Mouse (Mus musculus) cerebellum, adult 2 months (tissue): ENCODE data around the gene Rcc1. TPM values are rescaled to one million over a fixed set of nuclear protein-coding genes. Genes with fewer than 3 reads are reported as not detected.

Experiments
- DNase-seq, 2 experiments: peaks; one replicate each; pipeline ENCODE4 v3.0.0; 2021
- H3K27ac ChIP-seq: fragments of 200-500 bp; 2 replicates; pipeline ENCODE4 v1.5.1; 2012; ENCODE audit warnings: low read length, control low read depth, inconsistent platforms; ENCODE audit not compliant: insufficient read depth
- H3K27me3 ChIP-seq: fragments of 200-500 bp; 2 replicates; pipeline ENCODE4 v1.6.1; 2012; ENCODE audit warnings: inconsistent platforms, mild to moderate bottlenecking, low read length, moderate library complexity; ENCODE audit not compliant: control insufficient read depth, insufficient read depth
- H3K4me1 ChIP-seq: fragments of 200-500 bp; 2 replicates; pipeline ENCODE4 v1.6.1; 2011; ENCODE audit warnings: low read length; ENCODE audit not compliant: control insufficient read depth, insufficient read depth
- H3K4me3 ChIP-seq: fragments of 200-500 bp; replicated peaks from 2 replicates; pipeline ENCODE3; 2011; ENCODE audit warnings: mild to moderate bottlenecking, low read depth, low read length, control low read depth; ENCODE audit not compliant: insufficient read depth
- CTCF ChIP-seq: fragments of 200-500 bp; IDR thresholded peaks from 2 replicates; pipeline ENCODE4 v1.5.1; 2011; ENCODE audit warnings: low read depth, mild to moderate bottlenecking, control low read depth, low read length, moderate library complexity, borderline replicate concordance; ENCODE audit not compliant: insufficient read depth
- POLR2A ChIP-seq: fragments of 200-500 bp; IDR thresholded peaks from 2 replicates; pipeline ENCODE4 v1.6.1; 2011; ENCODE audit warnings: low read length, control low read depth, borderline replicate concordance; ENCODE audit not compliant: insufficient read depth
- WGBS: fragments of 180-500 bp; shearing (Covaris S2); methylation state at CpG from one replicate; pipeline ENCODE4 v1.1.7; 2018; 5-methylcytosine and 5-hydroxymethylcytosine counted together
- polyA plus RNA-seq: library from polyadenylated mRNA; depleted of rRNA; stranded (reverse); fragments of >200 nt; gene quantifications from 2 replicates; pipeline ENCODE4 v1.2.3, GENCODE M21; 2012

The Rcc1 gene
- polyA plus RNA-seq, 1 experiment = 8.4 TPM

- Histone ChIP-seq H3K4me3 (no peak overlapping the region), H3K4me1 (no peaks in the 10 kb centered on the region), H3K27ac (no peak overlapping the region), H3K27me3 (no peaks in the 10 kb centered on the region)
- 61% methylated on average over 8 of the region's 8 CpGs for WGBS
- no peak for DNase-seq
- TF ChIP-seq POLR2A = no peak
- TF ChIP-seq CTCF = no peak
Measured at GRCm38 (mm10) chr4:132369953-132370750, 16.7 kb upstream of the Rcc1 start.

GRCm38 (mm10) chr4:132367480-132368201 lies 14.2 kb upstream of the Rcc1 start:
- DNase-seq = no peak
- no peaks in the 10 kb centered on the region for H3K4me1 ChIP-seq
- WGBS = 93% methylated on average over 18 of the region's 18 CpGs
- TF ChIP-seq POLR2A = no peak
- no peak for TF ChIP-seq CTCF
- no peak overlapping the region for H3K4me3 ChIP-seq
- no peaks in the 10 kb centered on the region for H3K27me3 ChIP-seq
- H3K27ac ChIP-seq = no peak overlapping the region

- DNase-seq = no peak
- no peak overlapping the region for H3K4me3 ChIP-seq
- H3K27me3 ChIP-seq = no peaks in the 10 kb centered on the region
- no peaks in the 10 kb centered on the region for H3K4me1 ChIP-seq
- TF ChIP-seq POLR2A (no peak), CTCF (no peak)
- H3K27ac ChIP-seq = no peak overlapping the region
- 73% methylated on average over 13 of the region's 13 CpGs for WGBS
Measured at GRCm38 (mm10) chr4:132365450-132366060, 12.2 kb upstream of the Rcc1 start.

GRCm38 (mm10) chr4:132363487-132363886 lies 10.1 kb upstream of the Rcc1 start:
- Histone ChIP-seq H3K27ac (no peak overlapping the region), H3K27me3 (no peaks in the 10 kb centered on the region), H3K4me1 (no peaks in the 10 kb centered on the region), H3K4me3 (no peak overlapping the region)
- DNase-seq = no peak
- TF ChIP-seq POLR2A = no peak
- TF ChIP-seq CTCF = no peak
- 95% methylated on average over 11 of the region's 11 CpGs for WGBS

- Histone ChIP-seq H3K27me3 (no peaks in the 10 kb centered on the region), H3K4me1 (no peaks in the 10 kb centered on the region), H3K27ac (no peak overlapping the region), H3K4me3 (no peak overlapping the region)
- WGBS = 92% methylated on average over 4 of the region's 4 CpGs
- no peak for DNase-seq
- TF ChIP-seq CTCF = no peak
- no peak for TF ChIP-seq POLR2A
Measured at GRCm38 (mm10) chr4:132359510-132359909, 6.1 kb upstream of the Rcc1 start.

GRCm38 (mm10) chr4:132356170-132356569 lies 2.8 kb upstream of the Rcc1 start:
- H3K27ac ChIP-seq = no peak overlapping the region
- DNase-seq = peak; percentile 26 to 36
- H3K4me1 ChIP-seq = no peaks in the 10 kb centered on the region
- WGBS = 41% methylated on average over 12 of the region's 12 CpGs
- TF ChIP-seq POLR2A (no peak), CTCF (no peak)
- no peaks in the 10 kb centered on the region for H3K27me3 ChIP-seq
- no peak overlapping the region for H3K4me3 ChIP-seq

GRCm38 (mm10) chr4:132355403-132355802 lies 2.0 kb upstream of the Rcc1 start:
- no peak for TF ChIP-seq CTCF
- Histone ChIP-seq H3K4me1 (no peaks in the 10 kb centered on the region), H3K4me3 (no peak overlapping the region), H3K27ac (no peak overlapping the region), H3K27me3 (no peaks in the 10 kb centered on the region)
- 78% methylated on average over 3 of the region's 3 CpGs for WGBS
- no peak for DNase-seq

GRCm38 (mm10) chr4:132354571-132354970 lies 1.2 kb upstream of the Rcc1 start:
- TF ChIP-seq CTCF = no peak
- no peak overlapping the region for H3K27ac ChIP-seq
- WGBS = 66% methylated on average over 4 of the region's 4 CpGs
- no peak overlapping the region for H3K4me3 ChIP-seq
- no peaks in the 10 kb centered on the region for H3K4me1 ChIP-seq
- no peaks in the 10 kb centered on the region for H3K27me3 ChIP-seq
- DNase-seq = peak; percentile 31 to 47
